Mouse (Mus musculus) heart, embryonic 14.5 days (tissue): Measurements from ENCODE around the gene Mapkapk3. TPM values are rescaled to one million over a fixed set of nuclear protein-coding genes. Genes with fewer than 3 reads are reported as not detected.
A peak's percentile ranks its signal among the peaks of the same experiment; 100 is the strongest.

Experiments used
- ATAC-seq: fragments of 200-750 bp; cut with Nextera tagmentation; 2 replicates; pipeline ENCODE4 v1.8.0; 2017; ENCODE audit warnings: low read depth, moderate TSS enrichment; ENCODE audit not compliant: insufficient number of reproducible peaks, insufficient read depth, low FRiP score
- H3K27ac ChIP-seq, 2 experiments: fragments of 200-500 bp in 1 of 2; fragments of 300-500 bp in 1 of 2; sonication (generic) in 1 of 2; replicated peaks in 1 of 2; 2 replicates each; pipeline ENCODE4 v1.5.1; 2012 to 2014; ENCODE audit warnings: low read depth in 2 of 2, low read length in 2 of 2, control low read depth in 1 of 2, mild to moderate bottlenecking in 1 of 2, mixed read lengths in 1 of 2; ENCODE audit not compliant: control insufficient read depth in 1 of 2, insufficient read depth in 1 of 2
- H3K27me3 ChIP-seq: fragments of 300-500 bp; sonication (generic); 2 replicates; pipeline ENCODE4 v1.6.1; 2014; ENCODE audit warnings: mild to moderate bottlenecking, low read length, control low read depth; ENCODE audit not compliant: control insufficient read depth, insufficient read depth
- H3K36me3 ChIP-seq: fragments of 300-500 bp; sonication (generic); 2 replicates; pipeline ENCODE4 v1.6.1; 2014; ENCODE audit warnings: mild to moderate bottlenecking, control low read depth, low read length, mixed read lengths; ENCODE audit not compliant: control insufficient read depth, insufficient read depth
- H3K4me1 ChIP-seq, 2 experiments: fragments of 200-500 bp in 1 of 2; fragments of 300-500 bp in 1 of 2; sonication (generic) in 1 of 2; 2 replicates each; pipeline ENCODE4 v1.6.1; 2012 to 2014; ENCODE audit warnings: low read length in 2 of 2, control low read depth in 1 of 2, mixed read lengths in 1 of 2; ENCODE audit not compliant: control insufficient read depth in 2 of 2, insufficient read depth in 2 of 2
- H3K4me2 ChIP-seq: fragments of 300-500 bp; sonication (generic); 2 replicates; pipeline ENCODE4 v1.6.1; 2014; ENCODE audit warnings: mild to moderate bottlenecking, low read length
- H3K4me3 ChIP-seq, 2 experiments: fragments of 200-500 bp in 1 of 2; fragments of 300-500 bp in 1 of 2; sonication (generic) in 1 of 2; 2 replicates each; pipeline ENCODE4 v1.5.1; 2012 to 2014; ENCODE audit warnings: low read length in 2 of 2, mild to moderate bottlenecking in 2 of 2, control low read depth in 1 of 2, low read depth in 1 of 2, moderate library complexity in 1 of 2; ENCODE audit not compliant: control insufficient read depth in 1 of 2, insufficient read depth in 1 of 2
- H3K9ac ChIP-seq: fragments of 300-500 bp; sonication (generic); 2 replicates; pipeline ENCODE4 v1.6.1; 2014; ENCODE audit warnings: mild to moderate bottlenecking, low read length
- H3K9me3 ChIP-seq: fragments of 300-500 bp; sonication (generic); 2 replicates; pipeline ENCODE4 v1.6.1; 2016; ENCODE audit warnings: low read length, control low read depth; ENCODE audit not compliant: control insufficient read depth
- WGBS: fragments of 180-500 bp; shearing (Covaris S2); extraction: QIAGEN DNeasy Blood & Tissue Kit; methylation state at CpG from one replicate; pipeline ENCODE4 v1.1.7; 2014; 5-methylcytosine and 5-hydroxymethylcytosine counted together
- polyA plus RNA-seq: library from polyadenylated mRNA; unstranded; fragments of >200 nt; fragmentation: Nextera tagmentation; extraction: Ambion mirVana; gene quantifications from 2 replicates; pipeline ENCODE4 v1.2.1, GENCODE M21; 2014

Mapkapk3 gene
- polyA plus RNA-seq, 1 experiment from 2014 or later, result 6.5 TPM

GRCm38 (mm10) chr9:107250416-107251337 lies 39.0 kb downstream of the Mapkapk3 start:
- H3K36me3 ChIP-seq, result no peaks in the 10 kb centered on the region
- H3K9ac ChIP-seq, result no peak overlapping the region
- H3K4me2 ChIP-seq, result no peak overlapping the region
- H3K4me1 ChIP-seq, result peaks cover 10 to 23% of the 10 kb centered on the region in 2 experiments
- no peak overlapping the region for H3K27ac ChIP-seq
- WGBS, result 77% methylated on average over 14 of the region's 14 CpGs
- ATAC-seq, result no peak
- no peak overlapping the region for H3K4me3 ChIP-seq
- H3K27me3 ChIP-seq, result peaks cover 3% of the 10 kb centered on the region; the same call in 1 of the 2 replicates
- H3K9me3 ChIP-seq, result no peaks in the 10 kb centered on the region

DNA sequence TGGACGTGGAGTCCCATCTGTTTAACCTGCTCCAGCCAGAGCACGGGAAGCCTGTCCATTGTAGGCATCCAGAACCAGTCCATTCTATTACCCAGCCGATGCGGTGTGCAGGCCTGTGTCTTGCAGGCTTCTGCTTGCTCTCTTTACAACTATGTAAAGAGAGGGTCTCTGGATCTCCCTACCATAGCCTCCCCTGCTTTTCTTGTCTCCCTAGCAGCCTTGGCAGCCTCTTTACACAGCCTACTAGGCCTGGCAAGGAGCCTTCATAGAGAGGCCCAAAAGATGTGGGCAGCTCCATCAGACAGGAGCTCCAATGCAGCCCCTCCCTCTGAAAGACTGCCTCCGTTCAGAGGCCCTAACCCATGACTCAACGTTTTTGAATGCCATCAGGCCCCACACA lies 40.5 kb downstream of the Mapkapk3 start:
- Histone ChIP-seq H3K36me3 (no peaks in the 10 kb centered on the region), H3K9me3 (no peaks in the 10 kb centered on the region), H3K9ac (no peak overlapping the region), H3K4me2 (no peak overlapping the region), H3K27ac (no peak overlapping the region), H3K4me3 (no peak overlapping the region), H3K4me1 (peaks cover 5 to 8% of the 10 kb centered on the region in 2 experiments; a peak in 3 of 4 replicates), H3K27me3 (peaks cover 3% of the 10 kb centered on the region; the same call in 1 of the 2 replicates)
- no peak for ATAC-seq
- 67% methylated on average over 6 of the region's 6 CpGs for WGBS

GRCm38 (mm10) chr9:107246170-107246569 lies 43.5 kb downstream of the Mapkapk3 start:
- Histone ChIP-seq H3K9ac (no peak overlapping the region), H3K27me3 (peaks cover 3% of the 10 kb centered on the region; the same call in 1 of the 2 replicates), H3K4me3 (no peak overlapping the region), H3K27ac (no peak overlapping the region), H3K4me1 (no peaks in the 10 kb centered on the region), H3K36me3 (no peaks in the 10 kb centered on the region), H3K9me3 (no peaks in the 10 kb centered on the region), H3K4me2 (no peak overlapping the region)
- ATAC-seq, result no peak
- 56% methylated on average over 4 of the region's 4 CpGs for WGBS

DNA sequence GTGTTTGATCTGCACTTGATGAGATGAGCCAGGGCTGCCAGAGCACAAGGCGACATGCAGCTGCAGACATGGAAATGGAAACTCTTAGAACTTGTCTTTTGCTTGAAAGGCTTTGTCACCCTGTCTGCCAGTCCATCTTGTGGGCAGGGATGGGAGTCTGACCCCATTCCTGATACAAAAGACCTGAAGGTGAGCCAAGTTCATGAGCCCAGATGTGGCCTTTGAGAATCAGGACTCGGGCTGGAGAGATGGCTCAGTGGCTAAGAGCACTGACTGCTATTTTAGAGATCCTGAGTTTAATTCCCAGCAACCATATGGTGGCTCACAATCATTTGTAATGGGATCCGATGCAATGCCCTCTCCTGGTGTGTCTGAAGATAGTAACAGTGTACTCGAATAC lies 44.4 kb downstream of the Mapkapk3 start:
- 80% methylated on average over 4 of the region's 4 CpGs for WGBS
- H3K9ac ChIP-seq, result no peak overlapping the region
- no peak for ATAC-seq
- H3K27ac ChIP-seq, result no peak overlapping the region
- H3K4me3 ChIP-seq, result no peak overlapping the region
- no peak overlapping the region for H3K4me2 ChIP-seq
- H3K36me3 ChIP-seq, result no peaks in the 10 kb centered on the region
- peaks cover 3% of the 10 kb centered on the region; the same call in 1 of the 2 replicates for H3K27me3 ChIP-seq
- H3K4me1 ChIP-seq, result no peaks in the 10 kb centered on the region
- no peaks in the 10 kb centered on the region for H3K9me3 ChIP-seq

DNA sequence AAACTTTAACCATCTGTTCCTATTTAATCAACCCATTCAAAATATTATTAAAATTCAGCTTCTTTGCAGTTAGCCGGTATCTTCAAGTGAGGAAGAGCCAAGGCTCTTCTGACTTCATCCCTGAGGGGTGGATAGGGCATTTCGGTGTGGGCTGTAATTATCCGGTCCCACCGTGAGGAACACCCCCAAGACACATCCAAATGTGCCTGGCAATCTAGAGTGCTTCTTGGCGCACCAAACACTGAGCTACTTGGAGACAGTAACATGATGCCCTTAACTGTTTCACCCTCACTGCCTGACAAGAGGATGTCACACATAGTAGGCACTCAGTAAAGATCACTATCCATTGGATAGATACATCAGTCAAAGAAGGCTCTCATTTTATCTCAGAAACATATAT lies 53.5 kb downstream of the Mapkapk3 start:
- 73% methylated on average over 5 of the region's 5 CpGs for WGBS
- peaks cover 82% of the 10 kb centered on the region for H3K27me3 ChIP-seq
- no peak for ATAC-seq
- no peaks in the 10 kb centered on the region for H3K9me3 ChIP-seq
- no peak overlapping the region for H3K4me3 ChIP-seq
- no peak overlapping the region for H3K27ac ChIP-seq
- no peaks in the 10 kb centered on the region for H3K36me3 ChIP-seq
- H3K4me2 ChIP-seq, result no peak overlapping the region
- no peak overlapping the region for H3K9ac ChIP-seq
- H3K4me1 ChIP-seq, result peaks cover 2 to 3% of the 10 kb centered on the region in 2 experiments; a peak in 2 of 4 replicates

DNA sequence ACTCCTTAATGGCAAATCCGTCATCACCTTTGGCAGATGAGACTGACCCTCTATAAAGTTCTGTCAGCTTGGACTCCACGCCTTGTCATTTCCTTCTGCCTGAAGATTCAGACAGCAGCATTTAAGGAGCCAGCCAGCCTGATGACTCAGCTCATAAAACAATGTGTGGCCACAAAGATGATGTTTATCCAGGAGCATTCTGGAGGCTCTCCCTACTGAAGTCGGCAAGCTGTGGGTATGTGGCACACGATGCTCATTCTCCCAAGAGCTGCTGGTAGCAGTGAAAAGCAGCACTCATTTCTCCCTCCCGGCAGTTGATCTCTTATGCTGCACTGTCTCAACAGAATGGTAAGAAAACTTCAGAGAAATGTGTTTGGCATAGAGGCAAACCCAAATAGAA lies 54.4 kb downstream of the Mapkapk3 start:
- Histone ChIP-seq H3K36me3 (no peaks in the 10 kb centered on the region), H3K4me3 (no peak overlapping the region), H3K4me2 (no peak overlapping the region), H3K27ac (no peak overlapping the region), H3K9me3 (no peaks in the 10 kb centered on the region), H3K4me1 (peaks cover 2 to 5% of the 10 kb centered on the region in 2 experiments; a peak in 2 of 4 replicates), H3K27me3 (peaks cover 88% of the 10 kb centered on the region), H3K9ac (no peak overlapping the region)
- WGBS, result 57% methylated on average over 5 of the region's 5 CpGs
- ATAC-seq, result no peak

DNA sequence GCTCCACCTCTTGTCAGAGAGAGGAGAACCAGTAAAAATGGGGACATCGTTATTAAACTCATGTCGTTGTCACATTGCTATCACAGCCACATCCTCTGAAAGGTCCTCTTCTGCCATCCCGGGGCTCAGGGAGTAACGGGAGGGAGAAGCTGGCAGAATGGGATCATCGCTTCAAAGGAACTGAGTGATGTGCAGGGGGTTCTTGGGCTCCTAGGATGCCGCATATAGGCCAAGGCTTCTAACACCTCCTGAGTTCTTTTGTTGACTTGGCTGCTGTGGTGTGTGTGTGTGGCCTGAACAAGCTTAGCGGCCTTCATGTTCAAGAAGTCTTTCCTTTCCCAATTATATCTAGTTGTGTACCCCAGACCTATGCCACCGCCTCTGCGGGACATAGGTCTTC lies 57.5 kb downstream of the Mapkapk3 start:
- Histone ChIP-seq H3K4me1 (peaks cover 2 to 5% of the 10 kb centered on the region in 2 experiments; a peak in 2 of 4 replicates), H3K4me2 (peak overlapping the region; percentile 98), H3K27me3 (peaks cover 94% of the 10 kb centered on the region), H3K9me3 (no peaks in the 10 kb centered on the region), H3K9ac (no peak overlapping the region; the same call in 1 of the 2 replicates), H3K36me3 (no peaks in the 10 kb centered on the region), H3K4me3 (peak overlapping the region; percentile 57 to 66), H3K27ac (no peak overlapping the region)
- no peak for ATAC-seq
- 22% methylated on average over 9 of the region's 9 CpGs for WGBS
